Mouse (Mus musculus) midbrain, embryonic 15.5 days (tissue): ENCODE data around the gene Astn2. TPM values are rescaled to one million over a fixed set of nuclear protein-coding genes. Genes with fewer than 3 reads are reported as not detected.

Experiments
- ATAC-seq: fragments of 200-750 bp; cut with Nextera tagmentation; replicated peaks from 2 replicates; pipeline ENCODE4 v1.8.0; 2017; ENCODE audit warnings: moderate TSS enrichment
- H3K27ac ChIP-seq: fragments of 300-500 bp; sonication (generic); 2 replicates; pipeline ENCODE4 v1.5.1; 2015; ENCODE audit warnings: mild to moderate bottlenecking, inconsistent platforms
- H3K27me3 ChIP-seq: fragments of 300-500 bp; sonication (generic); replicated peaks from 2 replicates; pipeline ENCODE4 v1.6.1; 2015; ENCODE audit warnings: inconsistent platforms
- H3K36me3 ChIP-seq: fragments of 300-500 bp; sonication (generic); replicated peaks from 2 replicates; pipeline ENCODE4 v1.6.1; 2015; ENCODE audit warnings: inconsistent platforms
- H3K4me1 ChIP-seq: fragments of 300-500 bp; sonication (generic); 2 replicates; pipeline ENCODE4 v1.6.1; 2015; ENCODE audit warnings: inconsistent platforms
- H3K4me2 ChIP-seq: fragments of 300-500 bp; sonication (generic); 2 replicates; pipeline ENCODE4 v1.6.1; 2015; ENCODE audit warnings: inconsistent platforms, mild to moderate bottlenecking, moderate library complexity
- H3K4me3 ChIP-seq: fragments of 300-500 bp; sonication (generic); 2 replicates; pipeline ENCODE4 v1.5.1; 2015; ENCODE audit warnings: mild to moderate bottlenecking, inconsistent platforms
- H3K9ac ChIP-seq: fragments of 300-500 bp; sonication (generic); 2 replicates; pipeline ENCODE4 v1.6.1; 2015; ENCODE audit warnings: mild to moderate bottlenecking, inconsistent platforms
- H3K9me3 ChIP-seq: fragments of 300-500 bp; sonication (generic); 2 replicates; pipeline ENCODE4 v1.6.1; 2016; ENCODE audit warnings: inconsistent platforms
- WGBS: fragments of 180-500 bp; shearing (Covaris S2); methylation state at CpG from one replicate; pipeline ENCODE4 v1.1.7; 2015; ENCODE audit warnings: mixed read lengths; 5-methylcytosine and 5-hydroxymethylcytosine counted together
- polyA plus RNA-seq: library from polyadenylated mRNA; unstranded; fragments of >200 nt; fragmentation: Nextera tagmentation; extraction: Ambion mirVana; gene quantifications from 2 replicates; pipeline ENCODE4 v1.2.1, GENCODE M21; 2015

Astn2 gene
- polyA plus RNA-seq, 1 experiment from 2014 or later, result 4.0 TPM

- no peaks in the 10 kb centered on the region for H3K9me3 ChIP-seq
- H3K9ac ChIP-seq, result no peak overlapping the region
- ATAC-seq, result no peak
- no peak overlapping the region for H3K4me3 ChIP-seq
- no peaks in the 10 kb centered on the region for H3K36me3 ChIP-seq
- WGBS, result 46% methylated on average over 1 of the region's 1 CpGs
- no peaks in the 10 kb centered on the region for H3K4me1 ChIP-seq
- H3K4me2 ChIP-seq, result no peak overlapping the region
- H3K27me3 ChIP-seq, result no peaks in the 10 kb centered on the region
- H3K27ac ChIP-seq, result no peak overlapping the region
Measured at GRCm38 (mm10) chr4:65373841-65374240, 1030.6 kb downstream of the Astn2 start.

GRCm38 (mm10) chr4:65372731-65373130, 1031.7 kb downstream of the Astn2 start:
- Histone ChIP-seq H3K9me3 (no peaks in the 10 kb centered on the region), H3K36me3 (no peaks in the 10 kb centered on the region), H3K4me3 (no peak overlapping the region), H3K9ac (no peak overlapping the region), H3K4me2 (no peak overlapping the region), H3K27ac (no peak overlapping the region), H3K4me1 (no peaks in the 10 kb centered on the region), H3K27me3 (no peaks in the 10 kb centered on the region)
- 96% methylated on average over 3 of the region's 3 CpGs for WGBS
- no peak for ATAC-seq

GRCm38 (mm10) chr4:65367135-65367534, 1037.3 kb downstream of the Astn2 start:
- no peaks in the 10 kb centered on the region for H3K4me1 ChIP-seq
- no peaks in the 10 kb centered on the region for H3K9me3 ChIP-seq
- no peak overlapping the region for H3K9ac ChIP-seq
- H3K4me2 ChIP-seq, result no peak overlapping the region
- no peaks in the 10 kb centered on the region for H3K27me3 ChIP-seq
- H3K36me3 ChIP-seq, result no peaks in the 10 kb centered on the region
- H3K27ac ChIP-seq, result no peak overlapping the region
- ATAC-seq, result no peak
- no peak overlapping the region for H3K4me3 ChIP-seq

GRCm38 (mm10) chr4:65354580-65354979, 1049.8 kb downstream of the Astn2 start:
- Histone ChIP-seq H3K9ac (no peak overlapping the region), H3K27me3 (no peaks in the 10 kb centered on the region), H3K9me3 (no peaks in the 10 kb centered on the region), H3K4me2 (no peak overlapping the region), H3K27ac (no peak overlapping the region), H3K4me1 (no peaks in the 10 kb centered on the region), H3K36me3 (no peaks in the 10 kb centered on the region), H3K4me3 (no peak overlapping the region)
- no peak for ATAC-seq
- WGBS, result 61% methylated on average over 4 of the region's 4 CpGs

- H3K9ac ChIP-seq, result no peak overlapping the region
- 77% methylated on average over 7 of the region's 7 CpGs for WGBS
- H3K27me3 ChIP-seq, result no peaks in the 10 kb centered on the region
- H3K9me3 ChIP-seq, result no peaks in the 10 kb centered on the region
- no peaks in the 10 kb centered on the region for H3K4me1 ChIP-seq
- H3K4me3 ChIP-seq, result no peak overlapping the region
- no peaks in the 10 kb centered on the region for H3K36me3 ChIP-seq
- no peak overlapping the region for H3K4me2 ChIP-seq
- no peak overlapping the region for H3K27ac ChIP-seq
- no peak for ATAC-seq
Measured at GRCm38 (mm10) chr4:65350521-65350920, 1053.9 kb downstream of the Astn2 start.

GRCm38 (mm10) chr4:65341766-65342165, 1062.6 kb downstream of the Astn2 start:
- 89% methylated on average over 3 of the region's 3 CpGs for WGBS

GRCm38 (mm10) chr4:65333718-65334117, 1070.7 kb downstream of the Astn2 start:
- Histone ChIP-seq H3K9me3 (no peaks in the 10 kb centered on the region), H3K27me3 (no peaks in the 10 kb centered on the region), H3K36me3 (no peaks in the 10 kb centered on the region), H3K4me3 (no peak overlapping the region), H3K27ac (no peak overlapping the region), H3K4me2 (no peak overlapping the region), H3K4me1 (no peaks in the 10 kb centered on the region), H3K9ac (no peak overlapping the region)
- no peak; the same call in 1 of the 2 replicates for ATAC-seq
- WGBS, result 39% methylated on average over 1 of the region's 1 CpGs

More at GRCm38 (mm10) chr4:65341766-65342165, 1062.6 kb downstream of the Astn2 start:
- no peak for ATAC-seq
- H3K4me2 ChIP-seq, result no peak overlapping the region
- H3K27ac ChIP-seq, result no peak overlapping the region
- no peak overlapping the region for H3K4me3 ChIP-seq
- no peak overlapping the region for H3K9ac ChIP-seq
- H3K9me3 ChIP-seq, result no peaks in the 10 kb centered on the region
- no peaks in the 10 kb centered on the region for H3K36me3 ChIP-seq
- H3K27me3 ChIP-seq, result no peaks in the 10 kb centered on the region
- no peaks in the 10 kb centered on the region for H3K4me1 ChIP-seq
